ENCODE assay signal across 9 mouse cellular contexts in the genomic region with DNA sequence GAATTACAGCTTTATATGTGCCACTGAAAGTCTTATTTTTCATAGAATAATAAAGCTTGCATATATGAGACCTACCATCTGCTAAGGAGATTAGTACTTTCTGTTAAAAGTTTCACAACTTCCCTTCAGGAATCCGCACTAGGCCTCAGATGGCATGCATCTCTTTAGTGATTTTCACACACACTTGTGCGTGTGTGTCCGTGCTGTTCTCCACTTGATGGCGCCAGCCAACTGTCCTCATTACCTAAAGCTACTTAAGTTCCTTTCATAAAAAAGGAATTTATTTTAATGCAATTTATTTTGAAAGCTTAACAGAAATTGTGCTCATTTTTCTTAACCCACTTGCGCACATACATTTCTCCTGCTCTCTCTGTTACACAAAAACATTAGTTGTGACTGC. TPM values are rescaled to one million over a fixed set of nuclear protein-coding genes. Genes with fewer than 3 reads are reported as not detected.
DNase-seq lines count a peak whose midpoint lies in the region; ATAC-seq and TF ChIP-seq lines count a peak whose summit lies in the region.
"Had no signal": no experiment of that assay in that cellular context is flagged by ENCODE, and none has a peak within 500 bp of the region (broad histone marks: within the 10 kb centered on the region; RNA-seq: fewer than 3 reads in every experiment).

No protein-coding gene starts in this region.

- H3K9ac ChIP-seq in heart, postnatal 0 days (replicated peaks; ENCODE audit: low read depth, low read length), result no peak overlapping the region
- H3K9ac ChIP-seq: liver, embryonic 15.5 days had no signal

- no peak for ATAC-seq in heart, postnatal 0 days (ENCODE audit: insufficient read depth, low read depth)

- no peaks in the 10 kb centered on the region for H3K9me3 ChIP-seq in heart, postnatal 0 days (replicated peaks; ENCODE audit: control insufficient read depth, low read length)
- H3K9me3 ChIP-seq in heart, embryonic 10.5 days, result no peaks in the 10 kb centered on the region
- H3K9me3 ChIP-seq: liver, embryonic 15.5 days had no signal

- DNase-seq in heart, postnatal 0 days (ENCODE audit: low spot score), result peak; percentile 30
- DNase-seq in heart, embryonic 10.5 days (ENCODE audit: low spot score), result no peak
- peak; percentile 8 for DNase-seq in right cerebral cortex, postnatal 14 days
- no peak for DNase-seq in right cerebral cortex, postnatal 36 days (ENCODE audit: low spot score in 2 of 2)
- peak; percentile 54 for DNase-seq in brain, adult 2 months (ENCODE audit: low read depth, low spot score)
- peak; percentile 53 for DNase-seq in splenic B cell, adult 2 months (ENCODE audit: low read depth, low spot score)
- no peak for DNase-seq in yolk sac, embryonic 10.5 days (ENCODE audit: low spot score)
- DNase-seq in adrenal gland, adult 8-10 months, result no peak

- no peak overlapping the region for H3K27ac ChIP-seq in heart, postnatal 0 days (ENCODE audit: low read depth)
- H3K27ac ChIP-seq in heart, embryonic 10.5 days, result no peak overlapping the region
- H3K27ac ChIP-seq: liver, embryonic 15.5 days had no signal

- peak; percentile 65 for TF ChIP-seq CTCF in heart, postnatal 0 days (IDR thresholded peaks at IDR 0.05; ENCODE audit: low read depth)

- no peak overlapping the region for H3K4me2 ChIP-seq in heart, postnatal 0 days (ENCODE audit: low read depth, low read length)
- H3K4me2 ChIP-seq: liver, embryonic 15.5 days had no signal

- H3K4me1 ChIP-seq in heart, postnatal 0 days (ENCODE audit: control insufficient read depth, insufficient read depth), result peaks cover 5% of the 10 kb centered on the region; the same call in 1 of the 2 replicates
- peaks cover 9% of the 10 kb centered on the region for H3K4me1 ChIP-seq in heart, embryonic 10.5 days

- H3K36me3 ChIP-seq in heart, postnatal 0 days (replicated peaks; ENCODE audit: control insufficient read depth, insufficient read depth, low read length), result peaks cover 21% of the 10 kb centered on the region; the same call in 1 of the 2 replicates
- peaks cover 28% of the 10 kb centered on the region; the same call in 1 of the 2 replicates for H3K36me3 ChIP-seq in heart, embryonic 10.5 days
- H3K36me3 ChIP-seq in splenic B cell, adult 2 months (ENCODE audit: control insufficient read depth, insufficient read depth, low read length, poor library complexity, severe bottlenecking), result peaks cover 3% of the 10 kb centered on the region; the same call in 1 of the 2 replicates

- H3K27me3 ChIP-seq in heart, postnatal 0 days (ENCODE audit: control insufficient read depth, insufficient read depth, low read length), result no peaks in the 10 kb centered on the region
- no peaks in the 10 kb centered on the region for H3K27me3 ChIP-seq in heart, embryonic 10.5 days (ENCODE audit: insufficient read depth, poor library complexity, severe bottlenecking)
- no peaks in the 10 kb centered on the region for H3K27me3 ChIP-seq in splenic B cell, adult 2 months (ENCODE audit: control insufficient read depth, insufficient read depth, low read length, poor library complexity, severe bottlenecking)
- H3K27me3 ChIP-seq: liver, embryonic 15.5 days had no signal

- 71% methylated on average over 5 of the region's 5 CpGs for WGBS in heart, postnatal 0 days
- 75% methylated on average over 5 of the region's 5 CpGs for WGBS in heart, embryonic 10.5 days

- no peak for TF ChIP-seq EP300 in heart, postnatal 0 days (IDR thresholded peaks at IDR 0.05; ENCODE audit: low read depth)

- no peak overlapping the region for H3K4me3 ChIP-seq in heart, postnatal 0 days (ENCODE audit: low read depth, low read length)
- no peak overlapping the region for H3K4me3 ChIP-seq in heart, embryonic 10.5 days
- H3K4me3 ChIP-seq: liver, embryonic 15.5 days had no signal

RNA-seq across cellular contexts. Expression of gene Ube2d2b, which starts 40.4 kb away (rescaled TPM):
- total RNA-seq in heart, postnatal 0 days (2014; rRNA removed; ENCODE audit: low replicate concordance), result not detected in 2 replicates
- polyA plus RNA-seq in heart, postnatal 0 days (2015; fragmentation: Nextera tagmentation; extraction: Ambion mirVana), result not detected in 2 replicates
- polyA plus RNA-seq in heart, embryonic 10.5 days (2016; fragmentation: Nextera tagmentation; extraction: Ambion mirVana), result 0.20 and 0.25 TPM in 2 replicates
- not detected for total RNA-seq in adrenal gland, adult 8-10 months (2022)

Comparison
In these comparisons a context has a peak if more than half of its experiments do, and no peak if none do; other contexts are left out.
1. DNase-seq: peak in heart, postnatal 0 days (single experiment), right cerebral cortex, postnatal 14 days (single experiment), brain, adult 2 months (single experiment) and splenic B cell, adult 2 months (single experiment); none in heart, embryonic 10.5 days (single experiment), right cerebral cortex, postnatal 36 days (0 of 2), yolk sac, embryonic 10.5 days (single experiment) and adrenal gland, adult 8-10 months (single experiment).